ENCODE assay signal across 8 mouse cellular contexts in genomic region chr2:119896553-119897089, GRCm38 (mm10). TPM values are rescaled to one million over a fixed set of nuclear protein-coding genes. Genes with fewer than 3 reads are reported as not detected.
A peak's percentile ranks its signal among the peaks of the same experiment; 100 is the strongest.
DNase-seq lines count a peak whose midpoint lies in the region; ATAC-seq and TF ChIP-seq lines count a peak whose summit lies in the region.

No protein-coding gene starts in this region.

- peak overlapping the region; percentile 62 for H3K9ac ChIP-seq in kidney, postnatal 0 days (ENCODE audit: low read depth, low read length)
- H3K9ac ChIP-seq in embryonic facial prominence, embryonic 13.5 days: peak overlapping the region; percentile 75
- peak overlapping the region; percentile 71 for H3K9ac ChIP-seq in hindbrain, embryonic 16.5 days (ENCODE audit: low read depth, low read length)

- no peaks in the 10 kb centered on the region for H3K9me3 ChIP-seq in kidney, postnatal 0 days (replicated peaks; ENCODE audit: low read length)
- H3K9me3 ChIP-seq in embryonic facial prominence, embryonic 13.5 days: no peaks in the 10 kb centered on the region
- H3K9me3 ChIP-seq in hindbrain, embryonic 16.5 days (ENCODE audit: control insufficient read depth, low read length): no peaks in the 10 kb centered on the region

- peaks cover 12% of the 10 kb centered on the region for H3K4me1 ChIP-seq in kidney, postnatal 0 days (replicated peaks; ENCODE audit: insufficient read depth, low read length)
- peaks cover 14% of the 10 kb centered on the region for H3K4me1 ChIP-seq in embryonic facial prominence, embryonic 13.5 days
- peaks cover 14% of the 10 kb centered on the region for H3K4me1 ChIP-seq in hindbrain, embryonic 16.5 days (ENCODE audit: control insufficient read depth, insufficient read depth, low read depth, low read length)

- WGBS in kidney, postnatal 0 days: 20% methylated on average over 19 of the region's 19 CpGs
- 16% methylated on average over 19 of the region's 19 CpGs for WGBS in embryonic facial prominence, embryonic 13.5 days
- 17% methylated on average over 19 of the region's 19 CpGs for WGBS in hindbrain, embryonic 16.5 days

- peak overlapping the region; percentile 55 for H3K4me2 ChIP-seq in kidney, postnatal 0 days (ENCODE audit: low read length)
- peak overlapping the region; percentile 95 for H3K4me2 ChIP-seq in embryonic facial prominence, embryonic 13.5 days
- H3K4me2 ChIP-seq in hindbrain, embryonic 16.5 days (ENCODE audit: low read length): peak overlapping the region; percentile 82

- no peaks in the 10 kb centered on the region for H3K36me3 ChIP-seq in kidney, postnatal 0 days (ENCODE audit: insufficient read depth, low read length)
- H3K36me3 ChIP-seq in embryonic facial prominence, embryonic 13.5 days: no peaks in the 10 kb centered on the region; the same call in 1 of the 2 replicates
- no peaks in the 10 kb centered on the region for H3K36me3 ChIP-seq in hindbrain, embryonic 16.5 days (ENCODE audit: control insufficient read depth, insufficient read depth, low read length)

- no peaks in the 10 kb centered on the region for H3K27me3 ChIP-seq in kidney, postnatal 0 days (ENCODE audit: insufficient read depth, low read length)
- H3K27me3 ChIP-seq in embryonic facial prominence, embryonic 13.5 days: no peaks in the 10 kb centered on the region
- H3K27me3 ChIP-seq in hindbrain, embryonic 16.5 days (replicated peaks; ENCODE audit: control insufficient read depth, insufficient read depth, low read length): no peaks in the 10 kb centered on the region

- peak overlapping the region; percentile 40 for H3K4me3 ChIP-seq in kidney, postnatal 0 days (replicated peaks; ENCODE audit: low read depth, low read length)
- peak overlapping the region; percentile 61 for H3K4me3 ChIP-seq in embryonic facial prominence, embryonic 13.5 days
- H3K4me3 ChIP-seq in hindbrain, embryonic 16.5 days (ENCODE audit: low read length): peak overlapping the region; percentile 52

- DNase-seq in kidney, postnatal 0 days (ENCODE audit: low spot score): no peak
- DNase-seq in kidney, postnatal 25 days: no peak
- no peak for DNase-seq in urinary bladder, postnatal 25 days (ENCODE audit: low spot score)
- DNase-seq in frontal cortex, postnatal 25 days (ENCODE audit: low spot score in 2 of 2): no peak
- no peak for DNase-seq in embryo, embryonic 11 days

- no peak for TF ChIP-seq CTCF in kidney, postnatal 0 days (IDR thresholded peaks at IDR 0.05; ENCODE audit: low read depth)

- peak overlapping the region; percentile 87 for H3K27ac ChIP-seq in kidney, postnatal 0 days
- H3K27ac ChIP-seq in embryonic facial prominence, embryonic 13.5 days: peak overlapping the region; percentile 90
- H3K27ac ChIP-seq in hindbrain, embryonic 16.5 days (ENCODE audit: low read depth, low read length): peak overlapping the region; percentile 92

- ATAC-seq in kidney, postnatal 0 days (replicated peaks; ENCODE audit: low FRiP score, low read depth): peak; percentile 72
- ATAC-seq in embryonic facial prominence, embryonic 13.5 days (ENCODE audit: insufficient number of reproducible peaks, insufficient read depth, low FRiP score, low TSS enrichment, low read depth): peak; percentile 73; the same call in 1 of the 2 replicates
- peak; percentile 57 for ATAC-seq in hindbrain, embryonic 16.5 days
- ATAC-seq in megakaryocyte-erythroid progenitor cell, adult 5-6 weeks (replicated peaks; ENCODE audit: low FRiP score, low TSS enrichment, poor library complexity, severe bottlenecking): peak; percentile 36

RNA-seq across cellular contexts. Expression of gene Mga, which starts 0.4 kb away (rescaled TPM):
- 17.5 TPM in 2 replicates for polyA plus RNA-seq in kidney, postnatal 0 days (2015; fragmentation: Nextera tagmentation; extraction: Ambion mirVana)
- polyA plus RNA-seq in embryonic facial prominence, embryonic 13.5 days (2015; fragmentation: Nextera tagmentation; extraction: Ambion mirVana): 34.0 and 39.3 TPM in 2 replicates
- 19.4 and 22.4 TPM in 2 replicates for polyA plus RNA-seq in hindbrain, embryonic 16.5 days (2015; fragmentation: Nextera tagmentation; extraction: Ambion mirVana)
- total RNA-seq in megakaryocyte-erythroid progenitor cell, adult 5-6 weeks (2014; fragmentation: Nextera tagmentation): 76.3 and 98.4 TPM in 2 replicates
- total RNA-seq in megakaryocyte-erythroid progenitor cell, adult 5-6 weeks (2017): 82.5 and 83.6 TPM in 2 replicates
